Mouse (Mus musculus) testis, adult 2 months (tissue): ENCODE results near the gene Abcc5. TPM values are rescaled to one million over a fixed set of nuclear protein-coding genes. Genes with fewer than 3 reads are reported as not detected.

Source experiments
- H3K27ac ChIP-seq: fragments of 200-500 bp; 2 replicates; pipeline ENCODE4 v1.5.1; 2012; ENCODE audit warnings: low read depth, low read length; ENCODE audit not compliant: control insufficient read depth, insufficient read depth
- H3K27me3 ChIP-seq: fragments of 200-500 bp; 2 replicates; pipeline ENCODE4 v1.6.1; 2012; ENCODE audit warnings: mild to moderate bottlenecking, low read length, moderate library complexity; ENCODE audit not compliant: control insufficient read depth, insufficient read depth
- H3K36me3 ChIP-seq: fragments of 200-500 bp; 2 replicates; pipeline ENCODE4 v1.6.1; 2012; ENCODE audit warnings: mild to moderate bottlenecking, low read length; ENCODE audit not compliant: control insufficient read depth, insufficient read depth
- H3K4me1 ChIP-seq: fragments of 200-500 bp; 2 replicates; pipeline ENCODE4 v1.6.1; 2012; ENCODE audit warnings: low read length; ENCODE audit not compliant: control insufficient read depth, insufficient read depth
- H3K4me3 ChIP-seq: fragments of 200-500 bp; 2 replicates; pipeline ENCODE4 v1.5.1; 2012; ENCODE audit warnings: low read depth, mild to moderate bottlenecking, low read length, moderate library complexity, mixed read lengths; ENCODE audit not compliant: control insufficient read depth
- CTCF ChIP-seq: fragments of 200-500 bp; IDR thresholded peaks from 2 replicates; pipeline ENCODE4 v1.5.1; 2012; ENCODE audit warnings: low read depth, mild to moderate bottlenecking, inconsistent platforms, low read length, moderate library complexity; ENCODE audit not compliant: control insufficient read depth, insufficient read depth, insufficient replicate concordance
- POLR2A ChIP-seq: fragments of 200-500 bp; IDR thresholded peaks from 2 replicates; pipeline ENCODE4 v1.6.1; 2012; ENCODE audit warnings: low read depth, mild to moderate bottlenecking, inconsistent platforms, low read length, moderate library complexity; ENCODE audit not compliant: control insufficient read depth
- polyA plus RNA-seq: library from polyadenylated mRNA; depleted of rRNA; stranded (reverse); fragments of >200 nt; gene quantifications from 2 replicates; pipeline ENCODE4 v1.2.3, GENCODE M21; 2012

The Abcc5 gene
- polyA plus RNA-seq, 1 experiment = 19.8 TPM

DNA sequence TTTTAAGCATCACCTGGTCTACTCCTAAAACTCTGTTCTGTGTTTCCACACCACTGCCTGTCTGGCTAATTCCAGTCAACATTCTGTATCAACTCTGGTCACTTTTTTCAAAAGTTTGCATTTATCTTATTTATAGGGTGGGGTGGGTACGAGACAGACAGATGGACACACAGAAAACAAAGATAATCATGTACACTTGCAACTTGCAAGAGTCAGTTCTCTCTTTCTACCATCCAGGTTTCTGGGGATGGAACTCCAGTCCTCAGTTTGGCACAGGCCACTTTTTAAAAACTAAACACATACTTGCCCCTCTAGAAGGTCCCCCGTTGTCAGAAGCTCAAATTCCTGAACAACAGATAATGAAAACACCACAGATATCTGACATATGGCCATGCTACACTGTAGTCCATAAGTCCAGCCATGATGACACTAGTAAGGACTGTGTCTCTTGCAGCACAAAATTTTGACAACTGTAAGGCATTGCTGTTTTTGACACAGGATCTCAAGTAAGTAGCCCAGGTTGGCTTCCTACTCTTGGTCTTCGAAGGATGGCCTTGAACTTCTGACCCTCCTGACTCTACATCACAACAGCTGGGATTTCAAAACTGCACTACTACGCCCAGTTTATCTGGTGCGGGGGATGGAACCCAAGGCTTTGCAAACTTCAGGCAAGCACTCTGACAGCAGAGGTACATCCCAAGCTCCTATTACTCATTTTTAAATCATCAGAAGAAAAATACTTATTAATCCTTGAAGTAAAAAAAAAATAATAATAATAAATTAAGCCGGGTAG lies 3.1 kb downstream of the Abcc5 start:
- H3K27ac ChIP-seq = no peak overlapping the region
- TF ChIP-seq CTCF = no peak
- no peak for TF ChIP-seq POLR2A
- no peak overlapping the region for H3K4me3 ChIP-seq
- no peaks in the 10 kb centered on the region for H3K27me3 ChIP-seq
- no peaks in the 10 kb centered on the region for H3K36me3 ChIP-seq
- peaks cover 9% of the 10 kb centered on the region for H3K4me1 ChIP-seq

- Histone ChIP-seq H3K4me3 (no peak overlapping the region), H3K36me3 (no peaks in the 10 kb centered on the region), H3K27me3 (no peaks in the 10 kb centered on the region), H3K27ac (no peak overlapping the region), H3K4me1 (no peaks in the 10 kb centered on the region)
- TF ChIP-seq POLR2A (no peak), CTCF (no peak)
Measured at GRCm38 (mm10) chr16:20418054-20418453, 8.1 kb downstream of the Abcc5 start.

- Histone ChIP-seq H3K27ac (no peak overlapping the region), H3K4me1 (no peaks in the 10 kb centered on the region), H3K4me3 (no peak overlapping the region)
Measured at GRCm38 (mm10) chr16:20416262-20416661, 9.9 kb downstream of the Abcc5 start.

GRCm38 (mm10) chr16:20415804-20416203 lies 10.4 kb downstream of the Abcc5 start:
- Histone ChIP-seq H3K36me3 (no peaks in the 10 kb centered on the region), H3K27me3 (no peaks in the 10 kb centered on the region), H3K4me1 (no peaks in the 10 kb centered on the region), H3K4me3 (no peak overlapping the region), H3K27ac (no peak overlapping the region)
- no peak for TF ChIP-seq CTCF
- TF ChIP-seq POLR2A = no peak

More at GRCm38 (mm10) chr16:20416262-20416661, 9.9 kb downstream of the Abcc5 start:
- Histone ChIP-seq H3K27me3 (no peaks in the 10 kb centered on the region), H3K36me3 (no peaks in the 10 kb centered on the region)
- TF ChIP-seq POLR2A = no peak
- TF ChIP-seq CTCF = no peak

GRCm38 (mm10) chr16:20415211-20415610 lies 11.0 kb downstream of the Abcc5 start:
- no peaks in the 10 kb centered on the region for H3K36me3 ChIP-seq
- TF ChIP-seq POLR2A (no peak), CTCF (no peak)
- no peak overlapping the region for H3K27ac ChIP-seq
- no peak overlapping the region for H3K4me3 ChIP-seq
- no peaks in the 10 kb centered on the region for H3K27me3 ChIP-seq
- H3K4me1 ChIP-seq = no peaks in the 10 kb centered on the region

DNA sequence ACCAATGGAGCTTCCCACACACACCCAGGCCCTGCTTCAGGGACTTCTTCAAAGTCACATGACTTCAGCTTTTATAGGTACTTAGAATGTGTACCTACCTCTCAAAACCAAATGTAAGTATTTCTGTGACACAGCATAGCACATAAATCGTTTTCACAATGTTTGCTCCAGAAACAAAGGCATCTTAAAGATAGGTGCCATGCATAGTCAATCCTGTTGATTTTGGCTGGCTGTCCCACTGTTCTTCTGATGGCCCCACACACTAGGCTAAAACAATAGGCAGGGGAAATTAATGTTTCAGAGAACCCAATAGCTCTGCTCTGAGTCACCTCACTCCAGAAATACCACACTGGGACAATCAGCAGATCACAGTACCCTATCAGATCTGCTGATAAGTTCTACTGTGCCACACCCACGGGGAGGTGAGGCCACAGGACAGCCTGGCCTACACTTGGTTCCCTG lies 12.3 kb downstream of the Abcc5 start:
- Histone ChIP-seq H3K27ac (no peak overlapping the region), H3K36me3 (no peaks in the 10 kb centered on the region), H3K4me3 (no peak overlapping the region), H3K4me1 (no peaks in the 10 kb centered on the region), H3K27me3 (no peaks in the 10 kb centered on the region)
- TF ChIP-seq POLR2A (no peak), CTCF (no peak)

DNA sequence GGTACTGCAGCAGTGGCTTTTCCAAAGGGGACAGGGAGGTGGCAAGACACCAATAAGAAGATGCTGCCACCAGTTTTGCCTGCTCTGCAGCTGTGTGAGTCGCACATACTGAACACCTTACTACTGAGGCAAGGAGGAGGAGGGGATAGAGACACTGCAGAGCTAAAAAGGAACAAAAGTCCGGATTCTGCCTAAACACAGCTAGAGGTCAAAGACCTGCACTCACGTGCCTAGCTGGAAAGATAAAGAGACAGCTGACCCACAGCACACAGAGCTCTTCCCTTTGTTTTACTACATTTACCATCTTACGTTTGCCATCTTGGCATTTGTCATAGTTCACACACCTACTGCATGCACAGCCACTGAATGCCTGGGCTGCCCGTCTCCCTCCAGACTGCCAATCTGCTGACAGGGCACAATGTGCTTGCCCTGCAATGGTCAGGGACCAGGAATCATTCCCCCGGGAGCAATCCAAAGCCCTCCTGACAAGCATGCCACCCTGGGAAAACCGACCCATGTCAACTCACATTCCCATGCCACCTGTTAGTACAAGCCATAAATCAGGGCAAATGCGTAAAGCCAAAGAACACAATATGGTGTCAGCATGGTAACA lies 14.1 kb downstream of the Abcc5 start:
- H3K4me3 ChIP-seq = no peak overlapping the region
- H3K27me3 ChIP-seq = no peaks in the 10 kb centered on the region
- no peak overlapping the region for H3K27ac ChIP-seq
- TF ChIP-seq CTCF (no peak), POLR2A (no peak)
- H3K4me1 ChIP-seq = no peaks in the 10 kb centered on the region
- no peaks in the 10 kb centered on the region for H3K36me3 ChIP-seq
